Mouse (Mus musculus): ENCODE results near the gene Mrps15.
"Not testable (repeated sequence)": the region's sequence is repeated elsewhere in the genome, so short reads cannot be mapped to it uniquely, and the experiment has no call there.

Gene Mrps15

DNA sequence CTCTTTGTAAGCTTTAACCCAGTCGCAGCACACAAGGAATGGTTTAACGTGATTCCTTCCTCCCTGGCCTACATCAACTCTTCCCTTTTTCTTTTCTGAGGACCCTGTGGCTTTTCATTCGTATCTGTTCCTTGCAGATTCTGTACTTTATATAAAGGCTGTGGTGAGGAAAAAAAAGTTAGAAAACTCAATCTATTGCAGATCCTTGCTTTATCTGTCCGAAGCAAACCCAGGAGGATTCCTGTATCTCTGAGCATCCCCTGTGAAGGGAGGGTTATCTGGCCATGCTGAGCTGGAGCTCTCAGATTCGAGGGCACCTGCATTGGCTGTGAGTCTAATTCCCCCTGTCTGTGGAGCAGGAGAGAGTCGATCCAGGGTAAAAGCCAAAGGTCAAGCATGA lies 22.1 kb downstream of the Mrps15 start:
- in situ Hi-C loops (cut with MboI; ENCODE audit: low sequenced_read_pairs) = no loop called here

DNA sequence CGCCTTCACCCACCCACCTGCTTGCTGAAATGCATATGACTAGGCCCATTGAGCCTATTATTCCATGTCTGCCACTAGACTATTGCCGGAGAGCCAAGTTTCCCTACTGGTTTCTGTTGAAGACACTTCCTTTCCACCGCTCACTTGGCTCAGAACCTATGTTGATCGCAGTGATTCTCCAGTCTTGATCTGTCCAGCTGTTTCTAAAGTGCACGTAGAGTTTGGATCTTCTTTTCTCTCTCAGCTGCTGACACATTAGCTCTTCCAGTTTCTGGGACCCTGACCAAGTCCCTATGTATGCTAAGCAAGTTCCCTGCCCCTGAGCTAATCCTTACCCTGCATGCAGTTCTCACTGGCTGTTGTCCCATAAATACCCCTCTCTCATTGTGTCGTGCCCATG lies 31.1 kb downstream of the Mrps15 start:
- in situ Hi-C loops (cut with MboI; ENCODE audit: low sequenced_read_pairs) = no loop called here

DNA sequence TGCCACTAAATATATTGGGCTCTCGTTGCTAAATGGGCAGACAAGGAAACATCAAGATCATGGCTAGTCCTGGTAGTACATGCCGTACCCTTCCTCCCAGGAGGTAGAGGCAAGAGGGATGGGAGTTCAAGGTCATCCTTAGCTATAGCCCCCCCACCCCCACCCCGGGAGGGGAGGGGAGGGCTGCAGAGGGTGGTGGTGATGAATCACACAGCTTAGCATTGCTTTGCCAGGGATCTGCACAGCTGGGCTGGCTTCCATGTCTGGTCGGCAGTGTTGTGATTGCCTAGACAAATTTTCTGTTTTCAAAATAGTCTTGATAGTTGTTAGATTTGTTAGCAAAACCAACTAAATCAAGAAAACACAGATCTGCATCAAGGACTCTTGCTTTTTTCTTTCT lies 32.5 kb downstream of the Mrps15 start:
- in situ Hi-C loops (cut with MboI; ENCODE audit: low sequenced_read_pairs) = no loop called here

DNA sequence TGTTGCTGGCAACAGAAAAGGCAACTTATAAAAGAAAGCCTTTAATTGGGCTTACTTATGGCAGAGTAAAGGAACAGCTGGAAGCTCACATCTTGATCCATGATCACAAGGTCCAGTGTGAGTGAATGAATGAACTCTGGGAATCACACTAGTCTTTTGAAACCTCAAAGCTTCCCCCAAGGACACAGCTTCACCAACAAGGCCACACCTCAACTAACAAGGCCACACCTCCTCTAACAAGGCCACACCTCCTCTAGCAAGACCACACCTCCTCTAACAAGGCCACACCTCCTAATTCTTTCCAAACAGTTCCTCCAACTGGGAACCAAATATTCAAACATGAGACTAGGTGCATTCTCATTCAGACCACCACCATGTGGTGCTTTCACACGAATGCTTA lies 34.9 kb downstream of the Mrps15 start:
- in situ Hi-C loops (cut with MboI; ENCODE audit: low sequenced_read_pairs) = no loop called here

DNA sequence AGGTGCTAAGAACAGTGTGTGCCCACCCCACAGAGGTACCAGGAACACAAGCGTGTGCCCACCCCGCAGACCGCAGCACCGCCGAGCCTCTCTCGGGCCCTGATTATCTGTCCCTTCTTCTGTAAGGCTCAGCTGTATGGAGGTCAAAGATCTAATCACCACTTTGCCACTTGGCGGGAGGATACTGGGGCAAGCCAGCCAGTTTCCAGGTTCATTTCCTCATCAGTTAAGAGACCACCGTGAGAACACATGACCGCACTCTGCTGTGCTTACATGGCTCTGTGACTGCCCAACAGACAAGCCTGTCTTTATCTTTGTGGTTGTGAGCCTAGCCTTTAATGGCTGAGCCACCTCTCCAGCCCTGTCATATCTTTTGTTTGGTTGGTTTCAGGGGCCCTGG lies 36.3 kb downstream of the Mrps15 start:
- in situ Hi-C loops (cut with MboI; ENCODE audit: low sequenced_read_pairs) = no loop called here

DNA sequence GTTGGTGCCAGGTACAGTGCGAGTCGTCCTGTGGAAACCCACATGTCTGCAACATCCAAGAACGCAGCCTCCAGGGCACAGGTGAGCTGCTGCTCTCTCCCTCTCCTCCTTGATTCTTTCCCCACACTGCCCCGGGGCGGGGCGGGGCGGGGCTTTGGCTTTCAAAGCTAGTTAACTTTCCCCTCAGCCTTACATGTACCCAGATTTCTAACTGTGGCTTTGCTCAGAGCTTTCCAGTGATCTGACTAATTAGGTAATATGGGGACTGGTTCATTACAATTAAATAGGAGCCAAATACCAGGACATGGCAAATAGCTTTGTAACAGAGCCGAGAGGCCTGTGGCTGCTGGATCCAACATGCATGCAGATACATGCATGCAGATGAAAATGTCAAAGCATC lies 37.7 kb downstream of the Mrps15 start:
- in situ Hi-C loops (cut with MboI; ENCODE audit: low sequenced_read_pairs) = no loop called here

DNA sequence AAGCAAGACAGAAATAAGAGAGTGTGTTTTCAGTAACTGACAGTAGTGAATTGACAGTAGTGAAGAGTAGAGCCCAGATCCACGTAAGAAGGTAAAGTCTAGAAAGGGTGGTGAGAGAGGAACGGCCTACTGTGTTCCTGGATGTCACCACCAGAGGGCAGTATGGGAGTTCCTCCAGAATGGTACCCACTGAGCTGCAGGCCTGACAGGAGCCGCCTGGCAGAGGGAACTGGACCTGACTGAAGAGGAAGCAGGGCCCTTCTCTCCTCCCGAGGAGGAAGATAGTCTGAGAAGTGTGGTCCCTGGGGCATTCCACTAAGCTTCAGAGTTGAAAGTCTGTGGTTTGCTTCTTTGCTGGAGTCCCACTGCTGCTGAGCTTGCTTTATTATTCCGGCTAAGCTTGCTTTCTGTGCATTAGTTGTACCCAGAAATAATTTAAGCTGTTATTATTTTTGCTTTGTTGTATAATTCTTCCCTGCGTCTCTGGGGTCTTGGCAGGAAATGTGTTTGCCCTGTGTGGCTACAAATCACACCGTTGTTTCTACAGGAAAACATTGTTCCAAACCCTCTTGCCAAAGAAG lies 39.4 kb downstream of the Mrps15 start:
- in situ Hi-C loops (cut with MboI; ENCODE audit: low sequenced_read_pairs) = no loop called here

DNA sequence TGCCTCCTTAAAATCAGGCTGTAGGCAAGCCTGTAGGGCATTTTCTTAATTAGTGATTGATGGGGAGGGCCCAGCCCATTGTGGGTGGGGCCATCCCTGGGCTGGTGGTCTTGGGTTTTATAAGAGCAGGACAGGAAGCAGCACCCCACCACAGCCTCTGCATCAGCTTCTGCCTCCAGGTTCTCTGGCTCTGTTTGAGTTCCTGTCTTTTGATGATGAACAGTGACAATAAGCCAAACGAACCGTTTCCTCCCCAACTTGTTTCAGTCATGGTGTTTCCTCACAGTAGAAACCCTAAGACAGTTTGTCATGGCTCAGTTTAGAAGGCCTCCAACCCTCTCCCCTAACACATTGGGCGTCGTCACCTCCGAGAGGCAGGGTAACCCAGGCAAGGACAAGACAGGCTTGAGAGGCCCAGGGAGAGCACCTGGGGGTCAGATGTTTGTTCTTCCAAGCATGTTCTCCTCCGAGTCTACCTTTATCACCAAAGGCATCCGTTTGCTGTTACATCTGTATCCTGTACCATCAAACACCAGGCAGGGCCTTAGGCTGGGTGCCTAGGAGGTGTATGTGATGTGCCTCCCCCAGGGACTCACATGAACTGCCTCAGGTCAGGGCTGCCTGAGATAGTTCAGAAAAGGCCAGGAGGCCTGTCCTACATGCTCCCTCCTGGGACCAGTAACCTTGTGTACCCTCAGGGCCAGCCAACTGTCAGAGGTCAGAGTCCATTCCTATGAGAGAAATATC lies 43.5 kb downstream of the Mrps15 start:
- in situ Hi-C loops (cut with MboI; ENCODE audit: low sequenced_read_pairs) = no loop called here

DNA sequence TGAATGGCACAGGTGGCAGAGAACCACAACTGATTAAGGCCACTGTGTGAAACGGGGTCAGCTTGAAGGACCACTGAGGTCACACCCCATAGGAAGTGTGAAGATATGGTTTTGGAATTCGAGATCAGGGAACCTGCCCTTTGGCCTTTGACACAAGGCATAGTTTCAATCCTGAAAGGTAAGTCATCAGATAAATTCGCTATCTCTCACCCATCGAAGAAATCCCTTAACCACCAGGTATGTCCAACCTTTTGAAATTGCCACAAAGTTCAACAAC lies 44.1 kb downstream of the Mrps15 start:
- in situ Hi-C loops (cut with MboI; ENCODE audit: low sequenced_read_pairs) = no loop called here

DNA sequence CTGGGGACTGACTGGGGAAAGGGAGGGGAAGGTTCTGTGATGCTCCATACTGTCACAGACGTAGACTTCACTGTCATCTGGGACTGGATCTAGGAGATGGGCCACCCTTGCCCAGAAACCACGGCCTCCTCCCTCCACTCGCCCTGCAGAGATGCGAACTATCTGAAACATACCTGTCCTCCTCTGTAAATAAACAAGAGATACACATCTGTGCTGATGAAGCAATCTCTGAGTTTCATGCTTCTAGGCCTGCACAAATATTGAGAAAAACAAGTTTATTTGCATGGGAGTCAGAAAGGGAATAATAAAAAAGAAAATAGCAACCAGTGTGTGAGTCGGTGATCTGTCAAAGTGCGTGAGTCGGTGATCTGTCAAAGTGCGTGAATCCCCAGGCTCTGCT lies 45.1 kb downstream of the Mrps15 start:
- in situ Hi-C loops (cut with MboI; ENCODE audit: low sequenced_read_pairs) = no loop called here

DNA sequence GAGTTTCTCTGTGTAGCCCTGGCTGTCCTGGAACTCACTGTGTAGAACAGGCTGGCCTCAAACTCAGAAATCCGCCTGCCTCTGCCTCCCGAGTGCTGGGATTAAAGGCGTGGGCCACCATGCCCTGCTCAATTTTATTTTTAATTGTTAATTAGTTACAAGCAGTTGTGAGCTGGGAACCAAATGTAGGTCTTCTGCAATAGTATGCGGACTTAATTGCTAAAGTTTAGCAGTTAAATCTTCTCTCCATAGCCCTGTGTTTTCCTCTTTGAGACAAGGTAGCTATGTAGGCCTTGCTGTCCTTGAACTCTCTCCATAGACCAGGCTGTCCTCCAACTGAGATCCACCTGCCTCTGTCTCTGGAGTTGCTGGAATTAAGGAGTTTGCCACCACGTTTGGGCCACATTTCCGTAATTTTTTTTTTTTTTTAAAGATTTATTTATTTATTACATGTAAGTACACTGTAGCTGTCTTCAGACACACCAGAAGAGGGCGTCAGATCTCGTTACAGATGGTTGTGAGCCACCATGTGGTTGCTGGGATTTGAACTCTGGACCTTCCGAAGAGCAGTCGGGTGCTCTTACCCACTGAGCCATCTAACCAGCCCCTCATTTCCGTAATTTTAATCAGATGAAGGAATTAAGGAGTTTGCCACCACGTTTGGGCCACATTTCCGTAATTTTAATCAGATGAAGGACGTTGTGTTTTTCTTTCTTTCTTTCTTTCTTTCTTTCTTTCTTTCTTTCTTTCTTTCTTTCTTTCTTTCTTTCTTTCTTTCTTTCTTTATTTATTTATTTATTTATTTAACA lies 49.1 kb downstream of the Mrps15 start:
- in situ Hi-C loops (cut with MboI; ENCODE audit: low sequenced_read_pairs) = not testable (repeated sequence)

DNA sequence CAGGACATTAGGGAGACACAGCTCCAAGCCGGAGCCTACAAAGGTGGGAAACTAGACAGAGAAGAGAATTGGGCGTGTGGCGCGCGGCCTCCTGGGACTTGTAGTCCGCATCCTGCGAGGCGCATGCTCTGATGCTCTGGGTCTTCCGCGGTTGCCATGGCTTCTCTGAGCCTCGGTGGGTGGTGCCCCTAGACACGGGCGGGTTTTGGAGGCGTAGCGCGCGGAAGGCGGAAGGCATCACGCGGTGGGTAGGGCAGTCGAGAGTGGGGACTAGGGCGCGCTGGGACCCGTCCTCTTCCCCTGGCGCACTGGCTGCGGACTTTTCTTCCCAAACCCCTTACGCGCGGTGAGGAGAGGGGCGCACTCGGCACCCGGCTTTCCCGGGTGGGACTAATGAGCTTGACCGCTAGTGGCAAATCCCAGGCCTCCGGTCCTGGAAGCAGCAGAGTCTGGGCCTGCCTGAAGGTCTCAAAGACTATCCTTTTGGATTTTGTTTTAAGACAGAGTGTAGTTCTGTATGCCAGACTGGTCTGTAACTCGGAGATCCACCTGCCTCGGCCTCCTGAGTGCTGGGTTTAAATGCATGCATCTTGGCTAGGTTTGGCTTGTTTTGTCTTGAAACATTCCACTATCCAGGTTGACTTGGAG lies 49.9 kb downstream of the Mrps15 start, which contains the start of gene Lsm10:
Gene Lsm10 (plus strand): TSS at position 160 of the 648 bp plus-strand sequence.
- in situ Hi-C loops (cut with MboI; ENCODE audit: low sequenced_read_pairs) = no loop called here

DNA sequence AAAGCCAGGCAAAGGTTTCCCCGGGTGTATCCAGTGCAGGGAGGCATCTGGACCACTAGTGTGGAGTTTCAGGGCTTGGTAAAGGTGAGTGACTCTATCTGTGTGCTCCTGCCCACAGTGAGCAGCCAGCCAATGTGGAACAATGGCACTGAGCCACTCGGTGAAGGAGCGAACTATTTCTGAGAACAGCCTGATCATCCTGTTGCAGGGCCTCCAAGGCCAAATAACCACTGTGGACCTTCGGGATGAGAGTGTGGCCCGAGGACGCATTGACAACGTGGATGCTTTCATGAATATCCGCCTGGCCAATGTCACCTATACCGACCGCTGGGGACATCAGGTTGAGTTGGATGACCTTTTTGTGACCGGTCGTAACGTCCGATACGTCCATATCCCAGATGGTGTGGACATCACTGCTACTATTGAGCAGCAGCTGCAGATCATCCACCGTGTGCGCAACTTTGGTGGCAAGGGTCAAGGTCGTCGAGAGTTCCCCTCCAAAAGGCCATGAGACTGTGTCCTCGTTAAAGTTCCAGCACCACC lies 51.1 kb downstream of the Mrps15 start:
- in situ Hi-C loops (cut with MboI; ENCODE audit: low sequenced_read_pairs) = no loop called here

DNA sequence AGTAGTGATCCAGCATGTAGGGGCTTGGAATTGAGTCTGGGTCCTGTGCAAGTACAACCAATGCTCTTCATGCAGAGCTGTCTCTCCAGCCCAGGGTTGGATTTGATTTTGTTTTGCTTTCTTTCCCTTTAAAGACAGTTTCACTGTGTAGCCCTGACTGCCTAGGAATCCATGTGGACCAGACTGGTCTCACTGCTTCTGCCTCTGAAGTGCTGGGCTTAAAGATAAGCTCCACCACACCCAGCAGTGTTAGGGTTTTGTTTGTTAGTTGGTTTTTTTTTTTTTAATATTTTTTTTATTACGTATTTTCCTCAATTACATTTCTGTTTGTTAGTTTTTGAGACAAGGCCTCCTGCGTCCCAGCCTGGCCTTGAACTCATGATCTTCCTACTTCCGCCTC lies 52.6 kb downstream of the Mrps15 start:
- in situ Hi-C loops (cut with MboI; ENCODE audit: low sequenced_read_pairs) = no loop called here

DNA sequence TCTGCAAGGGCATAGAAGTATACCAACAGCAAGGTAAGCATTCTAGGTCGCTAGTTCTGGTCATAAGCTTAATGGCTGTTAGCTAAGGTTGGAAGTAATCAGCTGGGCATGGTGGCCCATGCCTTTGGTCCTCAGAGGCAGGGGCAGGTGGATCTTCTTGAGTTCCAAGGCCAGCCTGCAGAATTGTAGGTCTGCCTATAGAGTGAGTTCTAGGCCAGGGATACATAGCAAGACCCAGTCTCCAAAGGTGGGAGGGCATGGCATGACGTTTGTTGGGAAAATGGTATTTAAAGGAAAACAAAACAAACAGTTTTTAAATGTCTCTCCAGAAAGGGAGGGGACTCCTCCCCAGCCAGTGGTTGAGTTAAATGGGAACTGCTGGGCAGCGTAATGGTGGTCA lies 54.0 kb downstream of the Mrps15 start:
- in situ Hi-C loops (cut with MboI; ENCODE audit: low sequenced_read_pairs) = no loop called here

DNA sequence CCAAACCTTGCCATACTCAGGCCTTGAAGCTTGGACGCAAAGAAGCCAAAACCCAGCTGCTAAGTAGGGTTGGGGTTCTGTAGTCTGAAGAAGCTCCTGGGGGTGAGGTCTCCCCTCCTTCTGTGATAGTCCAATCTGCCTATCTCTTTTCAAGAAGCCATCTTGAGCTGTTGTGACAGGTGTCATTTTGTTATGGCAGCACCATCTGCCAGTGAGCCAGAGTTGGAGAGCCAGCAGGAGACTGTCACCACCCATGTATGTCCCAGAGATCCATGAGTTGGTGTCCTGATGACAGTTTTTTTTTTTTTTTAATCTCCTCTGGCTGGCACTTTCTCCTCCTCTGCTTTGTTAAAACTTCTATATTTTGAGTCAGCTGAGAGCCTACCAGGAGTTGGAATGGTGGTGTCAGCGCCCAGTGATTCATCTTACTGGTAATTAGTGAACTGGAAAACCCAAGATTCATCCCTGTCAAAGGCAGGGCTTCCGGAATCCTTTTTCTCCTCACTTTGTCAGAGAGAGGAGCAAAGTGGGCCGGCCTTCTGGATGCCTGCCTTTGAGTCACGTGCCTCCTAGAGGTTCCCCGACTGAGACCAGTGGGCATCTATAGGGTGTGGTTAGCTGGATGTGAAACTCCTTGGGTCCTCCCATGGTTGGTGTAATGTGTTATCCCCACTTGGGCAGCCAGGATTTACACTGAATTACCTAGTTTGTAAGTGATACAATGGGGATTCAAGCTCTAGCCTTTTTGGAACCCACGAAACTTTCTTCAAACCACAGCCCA lies 55.5 kb downstream of the Mrps15 start:
- in situ Hi-C loops (cut with MboI; ENCODE audit: low sequenced_read_pairs) = no loop called here

DNA sequence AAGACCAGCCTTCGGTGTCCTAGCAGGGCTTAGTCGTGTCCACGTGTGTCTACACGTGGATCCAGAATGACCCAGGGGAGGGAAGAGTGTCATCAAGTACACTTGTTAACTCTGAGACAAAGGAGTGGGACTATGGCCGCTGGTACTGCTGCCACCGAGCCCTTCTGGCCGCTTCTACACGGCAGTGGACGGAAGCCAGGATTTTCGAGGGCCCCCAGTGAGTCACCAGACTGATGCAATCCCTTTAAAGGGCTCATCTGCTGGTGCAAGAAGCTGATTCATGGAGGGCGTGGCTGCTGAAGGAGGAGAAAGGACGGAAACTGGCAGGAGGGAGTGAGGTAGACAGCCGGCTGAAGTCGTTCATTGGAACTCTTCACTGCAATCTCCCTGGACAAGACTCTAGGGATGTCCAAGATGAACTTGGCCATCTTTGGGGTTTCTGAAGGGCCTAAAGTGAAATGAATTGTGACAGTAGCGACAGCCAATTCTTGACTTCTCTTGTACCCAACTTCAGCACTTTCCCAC lies 56.4 kb downstream of the Mrps15 start:
- in situ Hi-C loops (cut with MboI; ENCODE audit: low sequenced_read_pairs) = no loop called here

DNA sequence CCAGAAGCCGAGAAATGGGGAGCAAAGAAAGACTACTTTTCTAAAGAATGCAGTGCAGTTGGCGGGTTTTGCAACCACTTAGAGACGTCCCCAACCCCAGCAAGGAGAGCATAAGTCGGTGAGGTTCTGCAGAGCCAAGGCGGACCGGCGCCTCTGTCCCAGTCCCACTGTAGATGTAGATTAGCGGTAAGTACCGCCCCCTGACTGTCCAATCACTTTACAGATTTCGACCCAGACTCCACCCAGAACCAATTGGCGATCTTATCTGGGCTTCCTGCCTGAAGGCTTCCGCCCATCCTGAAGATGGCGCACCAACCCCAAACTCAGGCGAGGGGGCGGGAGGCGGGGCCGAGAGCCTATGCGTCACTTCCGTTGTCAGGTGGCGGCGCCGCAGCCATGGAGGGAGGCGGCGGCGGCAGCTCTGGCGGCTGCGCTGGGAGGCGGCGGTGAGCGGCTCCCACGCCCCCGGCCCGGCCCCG lies 56.9 kb downstream of the Mrps15 start, which contains the start of gene Stk40:
Gene Stk40 (plus strand): TSS at position 368 of the 479 bp plus-strand sequence.
- in situ Hi-C loops (cut with MboI; ENCODE audit: low sequenced_read_pairs) = no loop called here

DNA sequence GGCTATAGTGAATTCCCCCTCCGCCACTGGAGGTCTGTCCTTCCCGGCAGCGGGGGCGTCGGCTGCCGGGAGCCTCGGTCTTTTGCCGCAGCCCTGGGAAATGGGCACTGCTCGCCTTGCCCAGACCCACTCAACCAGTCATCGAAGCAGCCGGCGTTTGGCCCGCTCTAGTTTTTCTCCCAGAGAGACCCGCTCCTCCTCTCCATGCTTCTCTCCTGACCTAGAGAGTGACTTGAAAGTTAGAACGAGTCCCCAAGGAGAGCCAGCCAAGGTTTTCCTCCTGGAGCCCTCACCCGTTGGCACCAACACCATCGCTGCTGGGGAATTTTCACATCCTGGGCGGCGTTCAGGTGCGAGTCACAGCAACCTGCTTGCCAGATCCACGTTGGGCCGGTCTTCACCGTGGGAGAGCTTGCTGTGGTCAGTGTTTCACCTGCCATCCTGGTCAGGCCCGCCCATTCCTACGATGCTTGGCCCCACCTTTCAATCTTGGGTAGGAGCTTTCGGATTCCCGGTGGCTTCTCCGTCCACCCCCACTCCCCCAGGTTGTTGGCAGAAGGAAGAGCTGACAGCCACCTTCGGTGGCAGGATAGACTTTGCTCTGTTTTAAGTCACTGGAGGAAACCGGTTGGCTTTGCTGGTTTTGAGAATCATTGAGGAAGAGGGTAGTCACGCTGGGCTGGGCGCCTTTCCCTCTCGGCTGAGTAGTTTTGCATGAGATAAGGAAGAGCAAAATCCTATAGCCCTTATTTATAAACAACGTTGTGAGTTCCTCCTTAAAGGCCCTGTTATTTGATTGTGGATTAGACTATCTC lies 57.7 kb downstream of the Mrps15 start:
- in situ Hi-C loops (cut with MboI; ENCODE audit: low sequenced_read_pairs) = no loop called here
